Mouse (Mus musculus) heart, postnatal 25 days (tissue): ENCODE measurements at regions not wholly inside any gene's neighbourhood (a gene's known extent, or its start where the extent isn't known, plus 50 kb on each side); places are given as distances from the start of the nearest gene placed in this dataset.
"Not testable (repeated sequence)": the region's sequence is repeated elsewhere in the genome, so short reads cannot be mapped to it uniquely, and the experiment has no call there.

Experiments
- DNase-seq: peaks from one replicate; pipeline ENCODE4 v3.0.0; 2022; ENCODE audit warnings: low spot score
- intact Hi-C: fragments of 180-260 bp; cut with DNase I; formaldehyde crosslinking; loops from one replicate; pipeline ENCODE4 v1.15.1; 2025

GRCm38 (mm10) chr6:68370010-68370409 is 834.4 kb upstream of the Tacstd2 start:
- intact Hi-C loops = loop anchor here (10.0 kb wide), 1 partner anchor 445 kb away; no protein-coding TSS in a partner anchor
- DNase-seq = no peak

- no peak for DNase-seq
- intact Hi-C loops = no loop called here
Measured at GRCm38 (mm10) chr6:68339846-68340245, 804.2 kb upstream of the Tacstd2 start.

GRCm38 (mm10) chr6:68339205-68339604 is 803.6 kb upstream of the Tacstd2 start:
- intact Hi-C loops, DNase-seq: not testable (repeated sequence)

- DNase-seq = no peak
- intact Hi-C loops = no loop called here
Measured at GRCm38 (mm10) chr6:68311409-68311808, 775.8 kb upstream of the Tacstd2 start.

- no peak for DNase-seq
- intact Hi-C loops = loop anchor here (5.0 kb wide), 1 partner anchor 150 kb away; no protein-coding TSS in a partner anchor
Measured at GRCm38 (mm10) chr6:68302133-68302532, 766.5 kb upstream of the Tacstd2 start.

- no peak for DNase-seq
- intact Hi-C loops = no loop called here
Measured at GRCm38 (mm10) chr6:68256725-68257124, 721.1 kb upstream of the Tacstd2 start.

GRCm38 (mm10) chr6:68256151-68256550 is 720.6 kb upstream of the Tacstd2 start:
- DNase-seq = no peak
- intact Hi-C loops = no loop called here

- DNase-seq = no peak
- intact Hi-C loops = no loop called here
Measured at GRCm38 (mm10) chr6:68252730-68253129, 717.1 kb upstream of the Tacstd2 start.

- intact Hi-C loops, DNase-seq: not testable (repeated sequence)
Measured at GRCm38 (mm10) chr6:68251320-68251719, 715.7 kb upstream of the Tacstd2 start.

GRCm38 (mm10) chr6:68250392-68250791 is 714.8 kb upstream of the Tacstd2 start:
- DNase-seq, intact Hi-C loops: not testable (repeated sequence)

GRCm38 (mm10) chr6:68249259-68249658 is 713.7 kb upstream of the Tacstd2 start:
- intact Hi-C loops, DNase-seq: not testable (repeated sequence)

GRCm38 (mm10) chr6:68248018-68248533 is 712.5 kb upstream of the Tacstd2 start:
- intact Hi-C loops, DNase-seq: not testable (repeated sequence)

GRCm38 (mm10) chr6:68242749-68243148 is 707.2 kb upstream of the Tacstd2 start:
- DNase-seq, intact Hi-C loops: not testable (repeated sequence)

GRCm38 (mm10) chr6:68219685-68220084 is 684.1 kb upstream of the Tacstd2 start:
- intact Hi-C loops = no loop called here

GRCm38 (mm10) chr6:68201448-68201847 is 665.9 kb upstream of the Tacstd2 start:
- intact Hi-C loops = no loop called here

More at GRCm38 (mm10) chr6:68219685-68220084, 684.1 kb upstream of the Tacstd2 start:
- no peak for DNase-seq

GRCm38 (mm10) chr6:68198031-68198430 is 662.4 kb upstream of the Tacstd2 start:
- intact Hi-C loops = no loop called here
- no peak for DNase-seq

More at GRCm38 (mm10) chr6:68201448-68201847, 665.9 kb upstream of the Tacstd2 start:
- DNase-seq = no peak

- DNase-seq = no peak
- intact Hi-C loops = no loop called here
Measured at GRCm38 (mm10) chr6:68164792-68165191, 629.2 kb upstream of the Tacstd2 start.

- DNase-seq, intact Hi-C loops: not testable (repeated sequence)
Measured at GRCm38 (mm10) chr6:68164111-68164510, 628.5 kb upstream of the Tacstd2 start.

- DNase-seq = no peak
- intact Hi-C loops = loop anchor here (5.0 kb wide), 1 partner anchor 151 kb away; no protein-coding TSS in a partner anchor
Measured at GRCm38 (mm10) chr6:68151569-68151968, 616.0 kb upstream of the Tacstd2 start.

GRCm38 (mm10) chr6:68102481-68102880 is 566.9 kb upstream of the Tacstd2 start:
- DNase-seq = no peak
- intact Hi-C loops = no loop called here
